Mouse (Mus musculus) c-Kit-negative CD71-positive TER-119-positive erythroid progenitor cells, embryonic 14.5 days (primary cell): ENCODE results near the gene Gcfc2.

Experiments used
- DNase-seq: peaks from one replicate; pipeline ENCODE4 v3.0.0-alpha.2; 2013; ENCODE audit warnings: low read depth, low spot score

Gcfc2 gene

GRCm38 (mm10) chr6:81923523-81924142 is at the start of gene Gcfc2:
Gene Gcfc2, plus strand, starts transcription at chr6:81923669.
- peak; percentile 87 for DNase-seq

GRCm38 (mm10) chr6:81895678-81896230 is 27.7 kb upstream of the Gcfc2 start:
- DNase-seq: no peak

GRCm38 (mm10) chr6:81910302-81910855 is 13.1 kb upstream of the Gcfc2 start:
- DNase-seq: no peak

GRCm38 (mm10) chr6:81911244-81911643 is 12.2 kb upstream of the Gcfc2 start:
- no peak for DNase-seq

GRCm38 (mm10) chr6:81911713-81912112 is 11.8 kb upstream of the Gcfc2 start:
- no peak for DNase-seq

GRCm38 (mm10) chr6:81912177-81912576 is 11.3 kb upstream of the Gcfc2 start:
- no peak for DNase-seq

- DNase-seq: peak; percentile 2
Observed at GRCm38 (mm10) chr6:81924304-81924703, 835 bp downstream of the Gcfc2 start.

- DNase-seq: no peak
Observed at GRCm38 (mm10) chr6:81929402-81929801, 5.9 kb downstream of the Gcfc2 start.

- DNase-seq: no peak
Observed at GRCm38 (mm10) chr6:81933281-81933680, 9.8 kb downstream of the Gcfc2 start.

GRCm38 (mm10) chr6:81941718-81942117 is 18.2 kb downstream of the Gcfc2 start:
- no peak for DNase-seq

GRCm38 (mm10) chr6:81943281-81943680 is 19.8 kb downstream of the Gcfc2 start:
- no peak for DNase-seq

- no peak for DNase-seq
Observed at GRCm38 (mm10) chr6:81944432-81944831, 21.0 kb downstream of the Gcfc2 start.

- DNase-seq: no peak
Observed at GRCm38 (mm10) chr6:81946906-81947305, 23.4 kb downstream of the Gcfc2 start.

GRCm38 (mm10) chr6:81955133-81955532 is 31.7 kb downstream of the Gcfc2 start:
- no peak for DNase-seq

GRCm38 (mm10) chr6:81956399-81956798 is 32.9 kb downstream of the Gcfc2 start:
- peak; percentile 21 for DNase-seq

- DNase-seq: no peak
Observed at GRCm38 (mm10) chr6:81957992-81958391, 34.5 kb downstream of the Gcfc2 start.

GRCm38 (mm10) chr6:81959866-81960265 is 36.4 kb downstream of the Gcfc2 start:
- DNase-seq: no peak

GRCm38 (mm10) chr6:81960284-81960683 is 36.8 kb downstream of the Gcfc2 start:
- no peak for DNase-seq

GRCm38 (mm10) chr6:81965296-81966067 is 42.0 kb downstream of the Gcfc2 start, which contains the start of gene Mrpl19:
Gene Mrpl19, minus strand, starts transcription at chr6:81965958.
- peak; percentile 80 for DNase-seq

GRCm38 (mm10) chr6:81966068-81966544 is 42.6 kb downstream of the Gcfc2 start:
- no peak for DNase-seq

- DNase-seq: no peak
Observed at GRCm38 (mm10) chr6:81971196-81971595, 47.7 kb downstream of the Gcfc2 start.

GRCm38 (mm10) chr6:81972595-81972994 is 49.1 kb downstream of the Gcfc2 start:
- no peak for DNase-seq
